Mouse (Mus musculus) heart, adult 2 months (tissue): Measurements from ENCODE around the gene Gm19426. TPM values are rescaled to one million over a fixed set of nuclear protein-coding genes. Genes with fewer than 3 reads are reported as not detected.
"Not testable (repeated sequence)": the region's sequence is repeated elsewhere in the genome, so short reads cannot be mapped to it uniquely, and the experiment has no call there.

Experiments
- DNase-seq, 2 experiments: peaks; one replicate each; pipeline ENCODE4 v3.0.0; 2021
- H3K27ac ChIP-seq: fragments of 200-600 bp; 2 replicates; pipeline ENCODE4 v1.8.1; 2022
- H3K27me3 ChIP-seq: fragments of 200-500 bp; 2 replicates; pipeline ENCODE4 v1.6.1; 2012; ENCODE audit warnings: mild to moderate bottlenecking, low read length, inconsistent platforms, mixed read lengths; ENCODE audit not compliant: control insufficient read depth, insufficient read depth
- H3K36me3 ChIP-seq: fragments of 200-500 bp; 2 replicates; pipeline ENCODE4 v1.6.1; 2012; ENCODE audit warnings: low read length, inconsistent platforms; ENCODE audit not compliant: control insufficient read depth, insufficient read depth
- H3K4me1 ChIP-seq: fragments of 200-500 bp; 2 replicates; pipeline ENCODE4 v1.6.1; 2011; ENCODE audit warnings: low read length; ENCODE audit not compliant: control insufficient read depth, insufficient read depth
- H3K4me3 ChIP-seq: fragments of 200-600 bp; 2 replicates; pipeline ENCODE4 v1.8.1; 2022
- H3K79me2 ChIP-seq: fragments of 200-500 bp; replicated peaks from 2 replicates; pipeline ENCODE4 v1.6.1; 2012; ENCODE audit warnings: mild to moderate bottlenecking, inconsistent platforms, low read length, moderate library complexity, mixed read lengths; ENCODE audit not compliant: control insufficient read depth, insufficient read depth
- H3K9ac ChIP-seq: fragments of 200-500 bp; 2 replicates; pipeline ENCODE4 v1.6.1; 2012; ENCODE audit warnings: low read depth, mild to moderate bottlenecking, control low read depth, inconsistent platforms, low read length, mixed read lengths
- CTCF ChIP-seq: fragments of 200-600 bp; IDR thresholded peaks from 2 replicates; pipeline ENCODE4 v1.8.1; 2022; ENCODE audit warnings: antibody characterized with exemption, mild to moderate bottlenecking, moderate library complexity
- EP300 ChIP-seq: fragments of 200-500 bp; IDR thresholded peaks from 2 replicates; pipeline ENCODE4 v1.6.1; 2011; ENCODE audit warnings: low read depth, low read length, control low read depth; ENCODE audit not compliant: insufficient read depth
- POLR2A ChIP-seq: fragments of 200-500 bp; IDR thresholded peaks from 2 replicates; pipeline ENCODE4 v1.6.1; 2011; ENCODE audit warnings: mild to moderate bottlenecking, low read depth, low read length, control low read depth; ENCODE audit not compliant: insufficient read depth
- WGBS: fragments of 180-500 bp; shearing (Covaris S2); methylation state at CpG from one replicate; pipeline ENCODE4 v1.1.7; 2018; 5-methylcytosine and 5-hydroxymethylcytosine counted together
- intact Hi-C: fragments of 180-260 bp; cut with DNase I; formaldehyde crosslinking; loops from one replicate; pipeline ENCODE4 v1.15.1; 2025
- polyA plus RNA-seq: library from polyadenylated mRNA; depleted of rRNA; stranded (reverse); fragments of >200 nt; gene quantifications from 2 replicates; pipeline ENCODE4 v1.2.3, GENCODE M21; 2012
- total RNA-seq, 2 experiments: library from RNA; stranded (reverse); gene quantifications; 2 replicates each; pipeline ENCODE4 v1.2.3; 2021

Gene Gm19426
- total and polyA plus RNA-seq, 3 experiments: 1.5 to 2.0 (median 1.8) TPM

- intact Hi-C loops: no loop called here
- no peak within 1 kb of the TSS for H3K4me3 ChIP-seq
- peaks cover 5% of the 10 kb centered on the region for H3K27me3 ChIP-seq
- H3K79me2 ChIP-seq: no peaks in the 10 kb centered on the region
- 0 out of 2 replicates have a peak within 1 kb of the TSS, but pooled peaks have one; percentile 12 for H3K9ac ChIP-seq
- TF ChIP-seq EP300 (no peak), POLR2A (peak; percentile 59; the same call in 1 of the 2 replicates), CTCF (no peak)
- H3K36me3 ChIP-seq: no peaks in the 10 kb centered on the region
- no peak within 1 kb of the TSS for H3K27ac ChIP-seq
- 2% methylated on average over 8 of the region's 8 CpGs for WGBS
- DNase-seq: peak; percentile 43 to 65
- H3K4me1 ChIP-seq: no peaks in the 10 kb centered on the region
Observed at GRCm38 (mm10) chr2:84733579-84734300, 9.7 kb downstream of the Gm19426 start, which contains the start of gene Ypel4. Gene Ypel4, plus strand, starts transcription at chr2:84734058.

GRCm38 (mm10) chr2:84732394-84732793, 11.1 kb downstream of the Gm19426 start:
- H3K27me3 ChIP-seq: peaks cover 5% of the 10 kb centered on the region

GRCm38 (mm10) chr2:84731206-84731605, 12.2 kb downstream of the Gm19426 start:
- intact Hi-C loops: no loop called here
- 57% methylated on average over 3 of the region's 3 CpGs for WGBS

More at GRCm38 (mm10) chr2:84732394-84732793, 11.1 kb downstream of the Gm19426 start:
- Histone ChIP-seq H3K79me2 (no peaks in the 10 kb centered on the region), H3K9ac (no peak overlapping the region), H3K36me3 (no peaks in the 10 kb centered on the region), H3K27ac (no peak overlapping the region), H3K4me1 (no peaks in the 10 kb centered on the region), H3K4me3 (no peak overlapping the region)
- DNase-seq: no peak
- WGBS: 70% methylated on average over 1 of the region's 1 CpGs
- TF ChIP-seq POLR2A: no peak
- TF ChIP-seq EP300: no peak
- TF ChIP-seq CTCF: no peak
- intact Hi-C loops: no loop called here

GRCm38 (mm10) chr2:84728191-84728590, 15.3 kb downstream of the Gm19426 start:
- not testable (repeated sequence) for H3K4me3 ChIP-seq, H3K9ac ChIP-seq, DNase-seq, H3K4me1 ChIP-seq, H3K79me2 ChIP-seq, H3K27ac ChIP-seq, H3K27me3 ChIP-seq
- H3K36me3 ChIP-seq: peaks cover 12% of the 10 kb centered on the region
- intact Hi-C loops: loop anchor here (5.0 kb wide), 1 partner anchor 309 kb away; the partner anchor contains the start of genes P2rx3 and Ssrp1
- WGBS: 91% methylated on average over 5 of the region's 5 CpGs

More at GRCm38 (mm10) chr2:84731206-84731605, 12.2 kb downstream of the Gm19426 start:
- Histone ChIP-seq H3K4me3 (no peak overlapping the region), H3K79me2 (no peaks in the 10 kb centered on the region), H3K36me3 (no peaks in the 10 kb centered on the region), H3K9ac (no peak overlapping the region), H3K27me3 (peaks cover 3% of the 10 kb centered on the region), H3K27ac (no peak overlapping the region), H3K4me1 (no peaks in the 10 kb centered on the region)
- DNase-seq: no peak
- TF ChIP-seq CTCF (no peak), EP300 (no peak), POLR2A (no peak)

- peak; percentile 95 to 98 for DNase-seq
Observed at GRCm38 (mm10) chr2:84727172-84727858, 16.1 kb downstream of the Gm19426 start, which contains the start of gene Clp1. Gene Clp1, minus strand, starts transcription at chr2:84727350.

More at GRCm38 (mm10) chr2:84727172-84727858, 16.1 kb downstream of the Gm19426 start, which contains the start of gene Clp1:
- H3K9ac ChIP-seq: peak within 1 kb of the TSS; percentile 71
- peak within 1 kb of the TSS; percentile 72 for H3K4me3 ChIP-seq
- peak within 1 kb of the TSS; percentile 88 for H3K27ac ChIP-seq
- intact Hi-C loops: loop anchor here (1.0 to 5.0 kb wide), 2 partner anchors 11 to 310 kb away; partner anchors contain the start of genes P2rx3 and Ssrp1
- no peaks in the 10 kb centered on the region for H3K27me3 ChIP-seq
- peaks cover 12% of the 10 kb centered on the region for H3K36me3 ChIP-seq
- WGBS: under 1% methylated on average over 39 of the region's 39 CpGs
- peaks cover 6% of the 10 kb centered on the region for H3K4me1 ChIP-seq
- H3K79me2 ChIP-seq: no peaks in the 10 kb centered on the region; the same call in 1 of the 2 replicates
- TF ChIP-seq CTCF: no peak; the same call in 1 of the 2 replicates
- 0 out of 2 replicates have a peak, but pooled peaks have one; percentile 36 for TF ChIP-seq EP300
- TF ChIP-seq POLR2A: peak; percentile 93
